Mouse (Mus musculus): ENCODE results near the gene Tnp2. TPM values are rescaled to one million over a fixed set of nuclear protein-coding genes. Genes with fewer than 3 reads are reported as not detected.
"Not testable (repeated sequence)": the region's sequence is repeated elsewhere in the genome, so short reads cannot be mapped to it uniquely, and the experiment has no call there.

Tnp2 gene
- polyA plus RNA-seq (2017; shearing (Covaris generic)) = 1 to 10 TPM; 6.3 to 9.8 (median 6.6) TPM

GRCm38 (mm10) chr16:10788271-10788670, at the start of gene Tnp2:
Tnp2 (minus strand) TSS chr16:10788660.
- no peak for ATAC-seq

GRCm38 (mm10) chr16:10837903-10838302, 49.4 kb upstream of the Tnp2 start:
- no peak for ATAC-seq

GRCm38 (mm10) chr16:10837250-10837649, 48.8 kb upstream of the Tnp2 start:
- ATAC-seq = no peak

- no peak for ATAC-seq
Observed at GRCm38 (mm10) chr16:10836388-10836787, 47.9 kb upstream of the Tnp2 start.

- peak; percentile 85 for ATAC-seq
Observed at GRCm38 (mm10) chr16:10834911-10835587, 46.6 kb upstream of the Tnp2 start, which contains the start of gene Rmi2. Rmi2 (plus strand) TSS chr16:10835059.

- ATAC-seq = peak; percentile 1
Observed at GRCm38 (mm10) chr16:10834542-10834910, 46.1 kb upstream of the Tnp2 start.

GRCm38 (mm10) chr16:10828461-10828805, 40.0 kb upstream of the Tnp2 start:
- ATAC-seq = no peak

GRCm38 (mm10) chr16:10827766-10828460, 39.5 kb upstream of the Tnp2 start:
- ATAC-seq = no peak

GRCm38 (mm10) chr16:10827269-10827668, 38.8 kb upstream of the Tnp2 start:
- no peak for ATAC-seq

- ATAC-seq = no peak
Observed at GRCm38 (mm10) chr16:10825840-10826239, 37.4 kb upstream of the Tnp2 start.

GRCm38 (mm10) chr16:10824536-10824935, 36.1 kb upstream of the Tnp2 start:
- ATAC-seq = no peak

GRCm38 (mm10) chr16:10821387-10821786, 32.9 kb upstream of the Tnp2 start:
- no peak for ATAC-seq

- no peak for ATAC-seq
Observed at GRCm38 (mm10) chr16:10819966-10820365, 31.5 kb upstream of the Tnp2 start.

GRCm38 (mm10) chr16:10818579-10819135, 30.2 kb upstream of the Tnp2 start:
- ATAC-seq = no peak

- peak; percentile 21 for ATAC-seq
Observed at GRCm38 (mm10) chr16:10814864-10815263, 26.4 kb upstream of the Tnp2 start.

- peak; percentile 46 for ATAC-seq
Observed at GRCm38 (mm10) chr16:10813726-10814125, 25.3 kb upstream of the Tnp2 start.

- ATAC-seq = peak; percentile 32
Observed at GRCm38 (mm10) chr16:10812865-10813371, 24.5 kb upstream of the Tnp2 start, which contains the start of gene Gm11172. Gm11172 (plus strand) TSS chr16:10812915.

- no peak for ATAC-seq
Observed at GRCm38 (mm10) chr16:10810376-10810775, 21.9 kb upstream of the Tnp2 start.

- no peak for ATAC-seq
Observed at GRCm38 (mm10) chr16:10805789-10806527, 17.5 kb upstream of the Tnp2 start, which contains the start of gene Prm1. Prm1 (minus strand) TSS chr16:10805839.

- not testable (repeated sequence) for ATAC-seq
Observed at GRCm38 (mm10) chr16:10802420-10802819, 14.0 kb upstream of the Tnp2 start.

- ATAC-seq = no peak
Observed at GRCm38 (mm10) chr16:10796034-10796433, 7.6 kb upstream of the Tnp2 start, which contains the start of gene Prm2. Prm2 (minus strand) TSS chr16:10796134.

- no peak for ATAC-seq
Observed at GRCm38 (mm10) chr16:10790702-10791101, 2.2 kb upstream of the Tnp2 start, which contains the start of gene Prm3. Prm3 (minus strand) TSS chr16:10790914.

- ATAC-seq = peak; percentile 8
Observed at GRCm38 (mm10) chr16:10788866-10789265, 406 bp upstream of the Tnp2 start.

Measured in inflammation-experienced regulatory T-cells, adult 6 months (primary cell).